Mouse (Mus musculus) CH12.LX (cell line): Measurements from ENCODE around the gene Arhgap25. TPM values are rescaled to one million over a fixed set of nuclear protein-coding genes. Genes with fewer than 3 reads are reported as not detected.

Experiments
- DNase-seq: peaks from one replicate; pipeline ENCODE4 v3.0.0-alpha.2; 2013; ENCODE audit errors: extremely low read depth
- H3K27ac ChIP-seq: 2 replicates; pipeline ENCODE4 v1.5.1; 2012; ENCODE audit warnings: low read depth, mild to moderate bottlenecking, control low read depth, moderate library complexity; ENCODE audit not compliant: insufficient read depth
- H3K27me3 ChIP-seq: replicated peaks from 2 replicates; pipeline ENCODE3; 2012; ENCODE audit warnings: inconsistent platforms
- H3K36me3 ChIP-seq, 2 experiments: replicated peaks in 1 of 2; 2 replicates each; pipeline versions ENCODE3 to v1.6.1; 2012; ENCODE audit warnings: inconsistent platforms in 1 of 2, low read length in 1 of 2, mild to moderate bottlenecking in 1 of 2, mixed read lengths in 1 of 2, moderate library complexity in 1 of 2; ENCODE audit not compliant: control insufficient read depth in 1 of 2, insufficient read depth in 1 of 2
- H3K4me1 ChIP-seq, 2 experiments: 2 replicates each; pipeline ENCODE4 v1.6.1; 2012; ENCODE audit warnings: inconsistent platforms in 1 of 2, moderate library complexity in 1 of 2; ENCODE audit not compliant: insufficient read depth in 2 of 2, control insufficient read depth in 1 of 2
- H3K4me2 ChIP-seq: 2 replicates; pipeline ENCODE4 v1.6.1; 2012; ENCODE audit warnings: low read depth, mild to moderate bottlenecking, control low read depth; ENCODE audit not compliant: poor library complexity, insufficient read depth, severe bottlenecking
- H3K4me3 ChIP-seq, 3 experiments: fragments of 150-350 bp in 1 of 3; sonication (generic) in 1 of 3; replicated peaks in 1 of 3; 2 replicates each; pipeline versions ENCODE3 to v1.5.1; 2011 to 2012; ENCODE audit warnings: low read depth in 2 of 3, low read length in 2 of 3, mild to moderate bottlenecking in 2 of 3, moderate library complexity in 2 of 3, control low read depth in 1 of 3, improper control_type of control experiment in 1 of 3, inconsistent platforms in 1 of 3, mixed read lengths in 1 of 3; ENCODE audit not compliant: poor library complexity in 1 of 3
- H3K79me2 ChIP-seq: replicated peaks from 2 replicates; pipeline ENCODE4 v1.6.1; 2012; ENCODE audit warnings: mild to moderate bottlenecking, moderate library complexity; ENCODE audit not compliant: control insufficient read depth, poor library complexity, insufficient read depth, severe bottlenecking; ENCODE audit errors: extremely low read depth
- H3K9ac ChIP-seq: 2 replicates; pipeline ENCODE4 v1.6.1; 2012; ENCODE audit warnings: low read depth, mild to moderate bottlenecking, control low read depth, moderate library complexity; ENCODE audit not compliant: insufficient read depth
- H3K9me3 ChIP-seq: replicated peaks from 2 replicates; pipeline ENCODE3; 2012; ENCODE audit warnings: low read length, inconsistent platforms, mixed read lengths
- BHLHE40 ChIP-seq: IDR thresholded peaks from 2 replicates; pipeline ENCODE4 v1.6.1; 2011; ENCODE audit warnings: mild to moderate bottlenecking, low read depth, low read length, improper control_type of control experiment
- CHD2 ChIP-seq: IDR thresholded peaks from 2 replicates; pipeline ENCODE4 v1.6.1; 2011; ENCODE audit warnings: low read length, improper control_type of control experiment
- CTCF ChIP-seq, 2 experiments: IDR thresholded peaks in 1 of 2; conservative IDR thresholded peaks in 1 of 2; 2 replicates each; pipeline ENCODE4 v1.5.1; 2011 to 2012; ENCODE audit warnings: low read depth in 2 of 2, low read length in 2 of 2, improper control_type of control experiment in 1 of 2, inconsistent platforms in 1 of 2, mild to moderate bottlenecking in 1 of 2, moderate library complexity in 1 of 2
- ELF1 ChIP-seq: IDR thresholded peaks from 2 replicates; pipeline ENCODE4 v1.6.1; 2014; ENCODE audit warnings: low read depth, mild to moderate bottlenecking, inconsistent platforms, low read length, improper control_type of control experiment
- EP300 ChIP-seq: IDR thresholded peaks from 2 replicates; pipeline ENCODE4 v1.6.1; 2011; ENCODE audit warnings: low read length, improper control_type of control experiment
- ETS1 ChIP-seq: conservative IDR thresholded peaks from 2 replicates; pipeline ENCODE4 v1.6.1; 2012; ENCODE audit warnings: low read depth, mild to moderate bottlenecking, inconsistent platforms, low read length, improper control_type of control experiment, moderate library complexity
- HCFC1 ChIP-seq: IDR thresholded peaks from 2 replicates; pipeline ENCODE4 v1.6.1; 2012; ENCODE audit warnings: low read depth, mild to moderate bottlenecking, inconsistent platforms, low read length, improper control_type of control experiment
- JUN ChIP-seq: IDR thresholded peaks from 2 replicates; pipeline ENCODE4 v1.6.1; 2011; ENCODE audit warnings: low read depth, mild to moderate bottlenecking, low read length, improper control_type of control experiment, moderate library complexity; ENCODE audit not compliant: insufficient read depth
- JUND ChIP-seq: conservative IDR thresholded peaks from 2 replicates; pipeline ENCODE4 v1.6.1; 2011; ENCODE audit warnings: low read depth, low read length, improper control_type of control experiment
- KAT2A ChIP-seq: IDR thresholded peaks from 2 replicates; pipeline ENCODE4 v1.6.1; 2012; ENCODE audit warnings: low read length, improper control_type of control experiment, inconsistent platforms; ENCODE audit not compliant: insufficient replicate concordance
- MAFK ChIP-seq: IDR thresholded peaks from 2 replicates; pipeline ENCODE4 v1.6.1; 2011; ENCODE audit warnings: low read length, improper control_type of control experiment; ENCODE audit not compliant: insufficient replicate concordance
- MAX ChIP-seq: IDR thresholded peaks from 2 replicates; pipeline ENCODE4 v1.6.1; 2011; ENCODE audit warnings: low read length, improper control_type of control experiment
- MAZ ChIP-seq: IDR thresholded peaks from 2 replicates; pipeline ENCODE4 v1.6.1; 2012; ENCODE audit warnings: low read depth, mild to moderate bottlenecking, inconsistent platforms, low read length, improper control_type of control experiment, moderate library complexity
- MEF2A ChIP-seq: IDR thresholded peaks from 2 replicates; pipeline ENCODE4 v1.6.1; 2014; ENCODE audit warnings: low read depth, mild to moderate bottlenecking, inconsistent platforms, low read length, improper control_type of control experiment, borderline replicate concordance
- MXI1 ChIP-seq: IDR thresholded peaks from 2 replicates; pipeline ENCODE4 v1.6.1; 2011; ENCODE audit warnings: mild to moderate bottlenecking, low read depth, low read length, improper control_type of control experiment
- NELFE ChIP-seq: IDR thresholded peaks from 2 replicates; pipeline ENCODE4 v1.6.1; 2011; ENCODE audit warnings: low read depth, low read length, improper control_type of control experiment
- NRF1 ChIP-seq: IDR thresholded peaks from 2 replicates; pipeline ENCODE4 v1.6.1; 2014; ENCODE audit warnings: low read depth, mild to moderate bottlenecking, inconsistent platforms, low read length, improper control_type of control experiment, moderate library complexity
- PAX5 ChIP-seq: IDR thresholded peaks from 2 replicates; pipeline ENCODE4 v1.6.1; 2012; ENCODE audit warnings: low read length, inconsistent platforms, mixed read lengths
- POLR2AphosphoS2 ChIP-seq: IDR thresholded peaks from 2 replicates; pipeline ENCODE4 v1.6.1; 2011; ENCODE audit warnings: low read depth, low read length, improper control_type of control experiment
- RAD21 ChIP-seq: IDR thresholded peaks from 2 replicates; pipeline ENCODE4 v1.6.1; 2011; ENCODE audit warnings: low read depth, mild to moderate bottlenecking, low read length, improper control_type of control experiment, moderate library complexity
- TBP ChIP-seq: conservative IDR thresholded peaks from 2 replicates; pipeline ENCODE4 v1.6.1; 2011; ENCODE audit warnings: low read depth, low read length, improper control_type of control experiment
- UBTF ChIP-seq: IDR thresholded peaks from 2 replicates; pipeline ENCODE4 v1.6.1; 2012; ENCODE audit warnings: low read depth, mild to moderate bottlenecking, inconsistent platforms, low read length, improper control_type of control experiment, moderate library complexity
- USF1 ChIP-seq: IDR thresholded peaks from 2 replicates; pipeline ENCODE4 v1.6.1; 2014; ENCODE audit warnings: low read depth, mild to moderate bottlenecking, inconsistent platforms, low read length, improper control_type of control experiment
- USF2 ChIP-seq: conservative IDR thresholded peaks from 2 replicates; pipeline ENCODE4 v1.6.1; 2011; ENCODE audit warnings: low read depth, low read length, improper control_type of control experiment
- ZC3H11A ChIP-seq: IDR thresholded peaks from 2 replicates; pipeline ENCODE4 v1.6.1; 2012; ENCODE audit warnings: low read depth, mild to moderate bottlenecking, inconsistent platforms, low read length, improper control_type of control experiment
- ZKSCAN1 ChIP-seq: IDR thresholded peaks from 2 replicates; pipeline ENCODE4 v1.6.1; 2012; ENCODE audit warnings: low read depth, inconsistent platforms, low read length, improper control_type of control experiment, borderline replicate concordance
- ZNF384 ChIP-seq: IDR thresholded peaks from 2 replicates; pipeline ENCODE4 v1.6.1; 2012; ENCODE audit warnings: low read depth, low read length, improper control_type of control experiment, inconsistent platforms
- dilution Hi-C: fragments of 300-500 bp; cut with MboI; formaldehyde crosslinking; loops from 2 replicates; pipeline ENCODE4 v1.14.3; 2020; ENCODE audit warnings: low sequenced_read_pairs; ENCODE audit not compliant: extremely low pct_unique_long_range_greater_than_20kb, extremely low pct_ligation_motif_present
- in situ Hi-C: fragments of 300-500 bp; cut with MboI; formaldehyde crosslinking; loops from 3 replicates; pipeline ENCODE4 v1.14.3; 2019; ENCODE audit warnings: low sequenced_read_pairs, low pct_ligation_motif_present, low pct_unique_long_range_greater_than_20kb, mixed read lengths
- polyA plus RNA-seq: library from polyadenylated mRNA; unstranded; fragments of >175 nt; gene quantifications from 2 replicates; pipeline ENCODE4 v1.2.1, GENCODE M21; 2012; ENCODE audit warnings: low read depth; ENCODE audit not compliant: insufficient read length
- total RNA-seq, 2 experiments: library from RNA; depleted of rRNA; stranded (reverse); fragments of 300-350 nt in 1 of 2; fragments of >200 nt in 1 of 2; gene quantifications; 2 replicates each; pipeline ENCODE4 v1.2.3; 2012 to 2014

The Arhgap25 gene
- total and polyA plus RNA-seq, 3 experiments, result 11.7 to 16.5 (median 12.5) TPM

- DNase-seq, result no peak
- no peak overlapping the region for H3K9ac ChIP-seq
- no peaks in the 10 kb centered on the region for H3K36me3 ChIP-seq
- no peak for TF ChIP-seq UBTF
- TF ChIP-seq RAD21, result no peak
- TF ChIP-seq USF1, result no peak
- TF ChIP-seq TBP, result no peak
- TF ChIP-seq ELF1, result no peak
- TF ChIP-seq JUN, result no peak
- TF ChIP-seq NRF1, result peak; percentile 55
- no peak for TF ChIP-seq MAFK
- TF ChIP-seq CHD2, result no peak
- no peak for TF ChIP-seq NELFE
- TF ChIP-seq KAT2A, result no peak
- TF ChIP-seq MEF2A, result peak; percentile 42; the same call in 1 of the 2 replicates
- TF ChIP-seq MXI1, result no peak
- no peak for TF ChIP-seq EP300
- peak; percentile 44 for TF ChIP-seq BHLHE40
- no peak for TF ChIP-seq MAZ
- TF ChIP-seq ZC3H11A, result no peak
- TF ChIP-seq PAX5, result no peak
- no peak for TF ChIP-seq MAX
- TF ChIP-seq JUND, result no peak
- TF ChIP-seq CTCF (conservative IDR thresholded peaks at IDR 0.05 in 1 of 2, IDR thresholded peaks at IDR 0.05 in 1 of 2; ENCODE audit: low read depth in 2 of 2, low read length in 2 of 2), result no peak
- TF ChIP-seq USF2, result no peak
- TF ChIP-seq POLR2AphosphoS2, result no peak
- TF ChIP-seq ETS1, result peak; percentile 32; the same call in 1 of the 2 replicates
- no peak for TF ChIP-seq ZNF384
- no peak for TF ChIP-seq ZKSCAN1
- no peak for TF ChIP-seq HCFC1
- no peaks in the 10 kb centered on the region for H3K79me2 ChIP-seq
- no peak overlapping the region for H3K4me2 ChIP-seq
- H3K27me3 ChIP-seq, result no peaks in the 10 kb centered on the region
- H3K9me3 ChIP-seq, result peaks cover 7% of the 10 kb centered on the region
- H3K4me1 ChIP-seq, result no peaks in the 10 kb centered on the region
- no peak overlapping the region for H3K4me3 ChIP-seq
- H3K27ac ChIP-seq, result no peak overlapping the region
- in situ Hi-C loops, result no loop called here
- dilution Hi-C loops, result no loop called here
Measured at GRCm38 (mm10) chr6:87436745-87437144, 96.3 kb downstream of the Arhgap25 start.
